Mouse (Mus musculus) urinary bladder, postnatal 10 days (tissue): ENCODE data around the gene Gm2042.
"Not testable (repeated sequence)": the region's sequence is repeated elsewhere in the genome, so short reads cannot be mapped to it uniquely, and the experiment has no call there.

Source experiments
- DNase-seq: peaks from one replicate; pipeline ENCODE4 v3.0.0; 2022; ENCODE audit warnings: low spot score

Gm2042 gene

GRCm38 (mm10) chr12:87953780-87954179 is at the start of gene Gm2042:
Gene Gm2042, plus strand, starts transcription at chr12:87954080.
- not testable (repeated sequence) for DNase-seq

- DNase-seq: not testable (repeated sequence)
Measured at GRCm38 (mm10) chr12:87919721-87920120, 34.2 kb upstream of the Gm2042 start, which contains the start of gene Gm2035. Gene Gm2035, minus strand, starts transcription at chr12:87919857.

GRCm38 (mm10) chr12:87984000-87984399 is 30.1 kb downstream of the Gm2042 start:
- not testable (repeated sequence) for DNase-seq

- DNase-seq: not testable (repeated sequence)
Measured at GRCm38 (mm10) chr12:88004118-88004517, 50.2 kb downstream of the Gm2042 start.
